Mouse (Mus musculus) ES-E14 (cell line): ENCODE results near the gene Slc1a2.

Experiments used
- HCFC1 ChIP-seq: IDR thresholded peaks from 2 replicates; pipeline ENCODE4 v1.6.1; 2012; ENCODE audit warnings: low read length, inconsistent platforms, borderline replicate concordance; ENCODE audit not compliant: insufficient read depth
- ZNF384 ChIP-seq: IDR thresholded peaks from 2 replicates; pipeline ENCODE4 v1.6.1; 2012; ENCODE audit warnings: low read depth, low read length, inconsistent platforms

DNA sequence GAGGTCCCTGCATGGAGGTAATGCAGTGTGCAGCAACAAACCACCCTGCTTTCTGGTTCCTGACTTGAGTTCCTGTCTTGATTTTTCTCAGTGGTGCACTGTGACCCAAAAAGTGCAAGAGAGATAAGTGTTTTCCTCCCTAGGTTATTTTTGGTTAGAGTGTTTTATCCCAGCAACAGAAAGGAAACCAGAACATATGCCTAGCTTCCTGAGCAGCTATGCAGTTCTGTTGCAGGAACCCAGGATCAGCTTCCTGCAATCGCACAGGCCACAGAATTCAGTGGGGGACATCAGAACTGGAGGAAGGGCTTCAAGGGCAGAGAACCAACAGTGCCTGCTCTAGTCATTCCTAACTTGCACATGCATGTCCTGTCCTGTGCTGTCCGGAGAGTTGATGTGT is 41.8 kb upstream of the Slc1a2 start:
- TF ChIP-seq ZNF384 (no peak), HCFC1 (no peak)
